Mouse (Mus musculus) stomach, postnatal 0 days (tissue): ENCODE results near the gene Gsk3a.

Experiments used
- CTCF ChIP-seq: IDR thresholded peaks from 2 replicates; pipeline ENCODE4 v1.5.1; 2016; ENCODE audit warnings: antibody characterized with exemption, low read depth, mild to moderate bottlenecking, moderate library complexity
- EP300 ChIP-seq: optimal IDR thresholded peaks from 2 replicates; pipeline ENCODE3; 2016; ENCODE audit warnings: antibody characterized with exemption

GRCm38 (mm10) chr7:25249314-25250140 is 11.9 kb upstream of the Gsk3a start:
- TF ChIP-seq CTCF = no peak; the same call in 1 of the 2 replicates
- no peak for TF ChIP-seq EP300
